Mouse (Mus musculus) liver, embryonic 11.5 days (tissue): ENCODE results near the gene Rad51b. TPM values are rescaled to one million over a fixed set of nuclear protein-coding genes. Genes with fewer than 3 reads are reported as not detected.

Source experiments
- ATAC-seq: fragments of 200-750 bp; cut with Nextera tagmentation; replicated peaks from 2 replicates; pipeline ENCODE4 v1.8.0; 2017; ENCODE audit warnings: moderate number of reproducible peaks, mild to moderate bottlenecking, moderate TSS enrichment, moderate library complexity; ENCODE audit not compliant: low FRiP score
- DNase-seq: peaks from one replicate; pipeline ENCODE4 v3.0.0-alpha.2; 2017; ENCODE audit warnings: low spot score
- H3K27ac ChIP-seq: fragments of 300-500 bp; sonication (generic); 2 replicates; pipeline ENCODE4 v1.5.1; 2014; ENCODE audit warnings: mild to moderate bottlenecking, low read depth, low read length, control low read depth
- H3K27me3 ChIP-seq: fragments of 300-500 bp; sonication (generic); replicated peaks from 2 replicates; pipeline ENCODE4 v1.6.1; 2014; ENCODE audit warnings: low read length, mixed read lengths; ENCODE audit not compliant: control insufficient read depth, insufficient read depth
- H3K36me3 ChIP-seq: fragments of 300-500 bp; sonication (generic); 2 replicates; pipeline ENCODE4 v1.6.1; 2014; ENCODE audit warnings: mild to moderate bottlenecking, low read length, moderate library complexity, mixed read lengths; ENCODE audit not compliant: control insufficient read depth, insufficient read depth
- H3K4me1 ChIP-seq: fragments of 300-500 bp; sonication (generic); replicated peaks from 2 replicates; pipeline ENCODE4 v1.6.1; 2014; ENCODE audit warnings: low read length, mixed read lengths; ENCODE audit not compliant: control insufficient read depth, insufficient read depth
- H3K4me2 ChIP-seq: fragments of 300-500 bp; sonication (generic); 2 replicates; pipeline ENCODE4 v1.6.1; 2014; ENCODE audit warnings: mild to moderate bottlenecking, control low read depth, moderate library complexity
- H3K4me3 ChIP-seq: fragments of 300-500 bp; sonication (generic); 2 replicates; pipeline ENCODE4 v1.5.1; 2014; ENCODE audit warnings: low read depth, low read length, control low read depth
- H3K9ac ChIP-seq: fragments of 300-500 bp; sonication (generic); 2 replicates; pipeline ENCODE4 v1.6.1; 2014; ENCODE audit warnings: low read depth, low read length, control low read depth
- H3K9me3 ChIP-seq: fragments of 300-500 bp; sonication (generic); 2 replicates; pipeline ENCODE4 v1.6.1; 2016; ENCODE audit warnings: low read length, inconsistent platforms, mixed read lengths; ENCODE audit not compliant: control insufficient read depth
- WGBS: fragments of 180-500 bp; shearing (Covaris S2); extraction: QIAGEN DNeasy Blood & Tissue Kit; methylation state at CpG from one replicate; pipeline ENCODE4 v1.1.7; 2014; 5-methylcytosine and 5-hydroxymethylcytosine counted together
- polyA plus RNA-seq: library from polyadenylated mRNA; unstranded; fragments of >200 nt; fragmentation: Nextera tagmentation; extraction: Ambion mirVana; gene quantifications from 2 replicates; pipeline ENCODE4 v1.2.1, GENCODE M21; 2014

Rad51b gene
- polyA plus RNA-seq, 1 experiment from 2014 or later, result 8.3 TPM

GRCm38 (mm10) chr12:79341291-79341845 is 44.3 kb downstream of the Rad51b start:
- no peak overlapping the region for H3K4me2 ChIP-seq
- 81% methylated on average over 6 of the region's 6 CpGs for WGBS
- no peak overlapping the region for H3K27ac ChIP-seq
- no peak overlapping the region for H3K4me3 ChIP-seq
- H3K9me3 ChIP-seq, result no peaks in the 10 kb centered on the region
- no peaks in the 10 kb centered on the region for H3K27me3 ChIP-seq
- no peak for ATAC-seq
- H3K9ac ChIP-seq, result no peak overlapping the region
- H3K36me3 ChIP-seq, result no peaks in the 10 kb centered on the region
- H3K4me1 ChIP-seq, result no peaks in the 10 kb centered on the region
- no peak for DNase-seq

DNA sequence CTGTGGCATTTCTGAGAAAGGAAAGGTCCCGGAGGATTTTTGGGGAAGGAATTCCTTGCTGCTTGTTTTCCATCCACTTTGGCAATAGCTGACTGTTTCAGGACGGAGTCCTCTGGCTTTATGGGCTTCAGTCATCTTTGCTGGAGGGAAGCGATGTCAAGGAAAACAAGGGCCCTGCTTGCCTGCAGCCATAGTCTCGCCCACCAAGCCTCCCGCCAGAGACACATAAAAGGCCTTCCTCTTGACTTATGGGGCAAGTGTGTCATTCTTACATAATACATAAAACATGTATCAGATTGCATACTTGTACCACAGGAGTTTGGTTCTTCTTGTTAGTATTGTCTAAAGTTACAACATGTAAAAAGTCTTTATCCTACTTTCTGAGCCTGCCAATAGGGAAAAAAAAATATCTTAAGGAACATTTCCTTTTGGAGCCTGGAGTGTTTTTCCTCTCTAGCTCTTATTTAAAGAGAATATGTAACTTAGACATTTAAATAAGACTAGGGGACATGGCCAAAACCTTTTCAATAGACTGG is 49.2 kb downstream of the Rad51b start:
- H3K4me2 ChIP-seq, result no peak overlapping the region
- H3K4me3 ChIP-seq, result no peak overlapping the region
- H3K36me3 ChIP-seq, result no peaks in the 10 kb centered on the region
- H3K9ac ChIP-seq, result no peak overlapping the region
- no peaks in the 10 kb centered on the region for H3K4me1 ChIP-seq
- H3K27me3 ChIP-seq, result no peaks in the 10 kb centered on the region
- 79% methylated on average over 5 of the region's 5 CpGs for WGBS
- no peak overlapping the region for H3K27ac ChIP-seq
- DNase-seq (no peak), ATAC-seq (no peak)
- no peaks in the 10 kb centered on the region for H3K9me3 ChIP-seq

GRCm38 (mm10) chr12:79347643-79348042 is 50.6 kb downstream of the Rad51b start:
- ATAC-seq, result peak; percentile 41; the same call in 1 of the 2 replicates
- no peaks in the 10 kb centered on the region for H3K27me3 ChIP-seq
- no peak overlapping the region for H3K4me2 ChIP-seq
- no peak overlapping the region for H3K9ac ChIP-seq
- 16% methylated on average over 6 of the region's 6 CpGs for WGBS
- H3K4me3 ChIP-seq, result no peak overlapping the region
- no peak for DNase-seq
- peaks cover 11% of the 10 kb centered on the region for H3K4me1 ChIP-seq
- H3K9me3 ChIP-seq, result no peaks in the 10 kb centered on the region
- no peaks in the 10 kb centered on the region for H3K36me3 ChIP-seq
- H3K27ac ChIP-seq, result no peak overlapping the region

GRCm38 (mm10) chr12:79351461-79351860 is 54.4 kb downstream of the Rad51b start:
- no peak overlapping the region for H3K4me2 ChIP-seq
- H3K27me3 ChIP-seq, result no peaks in the 10 kb centered on the region
- H3K9ac ChIP-seq, result no peak overlapping the region
- H3K4me3 ChIP-seq, result no peak overlapping the region
- no peaks in the 10 kb centered on the region for H3K36me3 ChIP-seq
- 85% methylated on average over 7 of the region's 7 CpGs for WGBS
- H3K9me3 ChIP-seq, result no peaks in the 10 kb centered on the region
- H3K27ac ChIP-seq, result no peak overlapping the region
- DNase-seq, result no peak
- no peak for ATAC-seq
- H3K4me1 ChIP-seq, result peaks cover 20% of the 10 kb centered on the region

GRCm38 (mm10) chr12:79352086-79352741 is 55.1 kb downstream of the Rad51b start:
- H3K9me3 ChIP-seq, result no peaks in the 10 kb centered on the region
- no peak; the same call in 1 of the 2 replicates for ATAC-seq
- WGBS, result 33% methylated on average over 3 of the region's 3 CpGs
- no peaks in the 10 kb centered on the region for H3K36me3 ChIP-seq
- H3K9ac ChIP-seq, result no peak overlapping the region
- H3K4me1 ChIP-seq, result peaks cover 20% of the 10 kb centered on the region
- no peaks in the 10 kb centered on the region for H3K27me3 ChIP-seq
- DNase-seq, result no peak
- H3K4me2 ChIP-seq, result no peak overlapping the region
- no peak overlapping the region for H3K4me3 ChIP-seq
- no peak overlapping the region for H3K27ac ChIP-seq

DNA sequence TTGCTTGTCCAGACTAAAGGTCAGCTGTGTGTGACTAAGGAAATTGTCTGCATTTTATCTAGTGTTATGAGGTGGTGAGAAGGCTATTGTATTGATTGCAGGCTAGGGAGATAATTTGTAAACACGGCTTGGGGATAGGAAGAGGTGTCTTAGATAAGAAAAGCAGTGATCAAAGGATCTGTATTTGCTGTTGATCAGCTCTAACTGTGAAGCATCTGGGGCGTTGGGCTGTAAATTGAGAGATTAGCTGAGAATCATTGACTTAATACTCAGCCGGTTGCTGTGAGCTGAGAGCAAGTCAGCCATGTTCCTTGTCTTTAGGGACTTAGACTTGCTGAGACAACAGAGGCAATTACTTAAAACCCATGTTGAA is 55.6 kb downstream of the Rad51b start:
- Histone ChIP-seq H3K36me3 (no peaks in the 10 kb centered on the region), H3K4me1 (peaks cover 20% of the 10 kb centered on the region), H3K9me3 (no peaks in the 10 kb centered on the region), H3K27ac (no peak overlapping the region), H3K4me2 (0 out of 2 replicates have a peak overlapping the region, but pooled peaks have one; percentile 1), H3K27me3 (no peaks in the 10 kb centered on the region), H3K9ac (no peak overlapping the region), H3K4me3 (no peak overlapping the region)
- no peak for ATAC-seq
- DNase-seq, result no peak
- WGBS, result 8% methylated on average over 3 of the region's 3 CpGs

- no peaks in the 10 kb centered on the region for H3K27me3 ChIP-seq
- no peak overlapping the region for H3K4me2 ChIP-seq
- no peak overlapping the region for H3K4me3 ChIP-seq
- 63% methylated on average over 5 of the region's 5 CpGs for WGBS
- no peak overlapping the region for H3K27ac ChIP-seq
- H3K36me3 ChIP-seq, result no peaks in the 10 kb centered on the region
- no peak for DNase-seq
- no peak for ATAC-seq
- H3K9me3 ChIP-seq, result no peaks in the 10 kb centered on the region
- H3K9ac ChIP-seq, result no peak overlapping the region
- H3K4me1 ChIP-seq, result peaks cover 20% of the 10 kb centered on the region
These were observed 56.3 kb downstream of the Rad51b start for GRCm38 (mm10) chr12:79353356-79353755.

DNA sequence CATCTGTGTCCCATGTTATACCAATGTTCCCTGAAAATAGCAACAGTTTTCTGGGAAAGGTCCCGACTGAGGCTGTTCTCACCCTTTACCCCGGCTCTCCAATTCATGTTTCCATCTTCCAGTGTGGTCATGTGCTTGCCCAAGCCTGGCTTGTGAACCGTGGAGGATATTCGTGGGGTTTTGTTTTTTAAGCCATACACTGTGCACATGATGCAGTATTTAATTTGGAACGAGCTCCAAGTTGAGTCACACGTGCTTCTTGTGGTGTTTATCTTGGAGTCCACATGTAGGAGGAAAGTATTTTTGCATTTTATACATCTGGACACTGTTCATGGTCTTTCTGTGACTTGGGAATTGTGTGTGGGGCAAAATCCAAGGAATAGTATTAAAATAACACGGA is 57.5 kb downstream of the Rad51b start:
- ATAC-seq (no peak), DNase-seq (no peak)
- no peaks in the 10 kb centered on the region for H3K27me3 ChIP-seq
- H3K27ac ChIP-seq, result no peak overlapping the region
- H3K4me2 ChIP-seq, result no peak overlapping the region
- no peaks in the 10 kb centered on the region for H3K9me3 ChIP-seq
- no peak overlapping the region for H3K9ac ChIP-seq
- no peak overlapping the region for H3K4me3 ChIP-seq
- 76% methylated on average over 7 of the region's 7 CpGs for WGBS
- H3K4me1 ChIP-seq, result peaks cover 20% of the 10 kb centered on the region
- no peaks in the 10 kb centered on the region for H3K36me3 ChIP-seq

- 75% methylated on average over 4 of the region's 4 CpGs for WGBS
- ATAC-seq, result no peak
- Histone ChIP-seq H3K4me2 (no peak overlapping the region), H3K27me3 (no peaks in the 10 kb centered on the region), H3K4me3 (no peak overlapping the region), H3K9ac (no peak overlapping the region), H3K4me1 (peaks cover 20% of the 10 kb centered on the region), H3K36me3 (no peaks in the 10 kb centered on the region), H3K9me3 (no peaks in the 10 kb centered on the region), H3K27ac (no peak overlapping the region)
- DNase-seq, result no peak
These were observed 59.1 kb downstream of the Rad51b start for GRCm38 (mm10) chr12:79356138-79356537.
